Mouse (Mus musculus): ENCODE measurements at regions not wholly inside any gene's neighbourhood (a gene's known extent, or its start where the extent isn't known, plus 50 kb on each side); places are given as distances from the start of the nearest gene placed in this dataset.

DNA sequence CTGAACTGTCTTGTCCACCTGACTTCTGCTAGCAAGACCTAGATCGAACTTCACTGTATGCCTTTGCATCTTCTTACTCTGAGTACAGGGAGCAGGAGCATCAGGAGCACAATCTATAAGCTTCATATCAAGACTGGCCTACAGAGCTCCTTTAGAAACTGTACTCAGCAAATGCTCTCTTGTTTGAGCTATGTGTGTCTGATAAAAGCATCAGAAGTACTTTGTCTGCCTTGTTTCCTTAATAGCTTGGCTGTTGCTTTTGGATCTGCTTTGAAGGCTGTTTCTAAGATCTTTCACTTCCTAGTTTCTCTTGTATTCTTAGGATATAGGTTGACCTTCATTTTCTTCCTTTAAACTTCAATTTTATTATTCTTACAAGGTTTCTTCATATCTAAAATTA lies 175.3 kb upstream of the Cypt12 start:
- DNase-seq (ENCODE audit: low read depth): no peak

DNA sequence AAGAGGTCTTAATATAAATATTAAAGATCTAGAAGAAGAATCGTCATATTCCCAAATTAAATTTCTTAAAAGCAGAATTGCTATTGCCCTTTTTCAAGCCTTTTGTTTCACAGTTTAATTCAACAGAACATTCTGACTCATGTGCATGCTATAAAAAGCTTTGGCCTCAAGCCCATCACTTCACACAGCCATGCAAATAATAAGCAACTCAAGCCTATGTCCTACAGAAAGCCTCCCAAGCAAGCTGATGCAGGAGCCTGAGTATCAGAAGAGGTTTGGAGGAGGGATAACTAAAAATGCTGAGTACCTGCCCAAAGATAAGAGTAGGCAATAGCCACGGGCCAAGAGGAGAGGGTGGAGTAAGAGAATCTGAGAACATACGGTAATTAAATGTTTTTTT lies 169.1 kb upstream of the Cypt12 start:
- no peak for DNase-seq (ENCODE audit: low read depth)

DNA sequence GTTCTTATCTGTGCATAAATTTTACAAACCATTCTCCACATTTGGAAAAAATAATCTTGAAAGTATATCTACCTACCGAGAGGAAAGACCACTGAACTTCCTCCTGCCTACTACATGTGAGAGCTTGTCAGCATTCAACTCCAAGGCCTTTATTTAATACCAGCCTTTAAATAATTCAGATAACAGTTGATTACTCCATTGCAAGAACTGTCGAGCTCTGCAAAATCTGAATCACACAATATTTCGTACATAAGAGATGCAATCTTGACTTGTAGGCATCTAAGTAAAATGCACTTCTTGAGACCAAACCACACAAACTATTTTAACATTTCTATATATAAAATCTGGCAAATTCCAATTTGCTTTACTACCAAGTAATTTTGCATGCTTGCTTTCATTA lies 164.1 kb upstream of the Cypt12 start:
- DNase-seq (ENCODE audit: low read depth): no peak

DNA sequence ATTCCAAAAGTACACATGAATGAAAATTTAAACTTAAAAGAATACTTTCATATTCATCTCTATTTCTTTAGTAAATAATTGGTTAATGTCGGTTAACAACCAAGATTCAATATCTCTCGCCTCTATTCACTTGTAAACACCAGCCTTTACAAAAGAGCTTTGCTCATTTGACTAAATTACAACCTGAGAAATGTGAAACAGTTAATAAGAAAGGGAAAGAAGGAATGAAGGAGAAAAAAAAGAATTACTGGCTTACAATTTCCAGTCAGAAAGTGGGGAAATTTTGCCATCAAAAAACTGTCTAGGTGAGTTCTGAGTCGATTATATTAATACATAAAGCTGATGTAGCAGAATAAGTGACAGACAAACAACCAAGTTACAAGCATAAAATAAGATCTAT lies 163.6 kb upstream of the Cypt12 start:
- DNase-seq (ENCODE audit: low read depth): no peak

DNA sequence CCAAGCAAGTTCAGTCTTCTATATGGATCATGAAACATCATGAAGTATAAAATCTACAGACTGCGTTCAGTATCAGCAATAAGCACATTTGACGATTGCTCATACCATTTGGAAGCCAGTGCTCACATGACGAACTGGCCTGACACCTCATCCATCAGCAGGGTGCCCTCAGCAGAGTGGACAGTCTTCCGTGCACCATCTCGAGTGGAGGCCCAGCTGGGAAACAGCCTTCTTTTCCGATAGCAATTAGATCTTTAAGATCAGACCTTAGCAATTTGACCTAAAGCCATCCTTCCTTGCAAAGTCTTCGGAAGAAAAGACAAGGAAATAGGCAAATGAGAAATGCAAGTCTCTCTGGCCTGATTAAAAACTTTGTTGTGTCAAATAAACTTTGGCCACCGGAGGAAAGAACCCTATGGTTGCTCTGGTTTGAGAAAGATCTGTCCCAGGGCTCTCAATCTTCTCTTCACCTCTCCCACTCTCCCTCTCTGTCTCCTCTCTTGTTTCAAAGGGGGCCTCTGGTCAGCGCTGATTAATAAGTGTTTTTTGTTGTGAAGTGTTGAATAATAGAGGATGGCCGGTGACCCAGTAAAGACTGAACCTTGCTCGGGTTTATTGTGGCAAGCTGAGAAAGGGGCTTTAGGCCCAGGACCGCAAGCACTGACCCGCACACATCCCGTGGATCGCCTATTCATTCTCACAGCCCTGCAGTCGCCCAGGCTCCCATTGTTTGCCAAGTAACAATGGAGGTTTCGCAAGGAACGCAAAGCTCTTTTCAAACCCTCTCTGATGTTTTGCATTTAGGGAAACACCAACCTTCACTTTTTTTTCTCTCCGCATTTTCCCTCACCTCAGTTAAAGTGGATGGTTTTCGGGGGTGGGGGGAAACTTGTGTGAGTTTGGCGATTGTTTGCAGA lies 162.8 kb upstream of the Cypt12 start:
- no peak for DNase-seq (ENCODE audit: low read depth)

DNA sequence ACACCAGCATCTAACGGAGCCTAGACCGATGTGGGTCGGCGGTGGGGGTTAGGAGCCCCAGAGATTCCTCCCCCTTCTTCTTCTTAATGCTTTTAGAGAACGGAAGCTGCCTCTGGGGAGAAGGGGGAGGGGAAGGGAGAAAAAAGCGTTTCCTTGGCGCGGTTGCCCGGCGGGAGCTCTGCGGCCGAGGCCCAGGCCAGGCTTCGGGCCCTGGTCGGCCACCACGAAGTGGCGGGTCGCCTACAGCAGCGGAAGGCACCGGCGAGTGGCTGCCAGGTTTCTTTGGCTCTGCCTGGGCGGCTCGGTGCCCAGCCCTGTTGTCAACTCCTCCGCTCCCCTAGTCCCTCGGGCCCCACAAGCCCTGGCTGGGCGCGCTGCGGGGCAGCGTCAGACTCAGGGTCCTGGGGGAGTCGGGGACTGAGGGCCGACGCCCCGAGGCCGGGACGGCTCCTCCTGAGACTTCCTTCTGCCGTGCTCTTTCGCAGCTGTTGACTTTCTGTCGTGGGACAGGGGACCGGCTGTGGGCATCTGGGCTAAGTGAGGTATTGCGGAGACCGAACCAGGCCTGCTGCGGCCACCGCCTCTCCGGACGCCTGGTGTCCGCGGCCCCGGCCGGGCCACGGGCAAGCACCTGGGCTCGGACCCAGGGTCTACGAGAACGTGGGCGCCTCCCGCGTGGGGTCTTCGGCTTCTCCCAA lies 162.0 kb upstream of the Cypt12 start:
- DNase-seq (ENCODE audit: low read depth): no peak

DNA sequence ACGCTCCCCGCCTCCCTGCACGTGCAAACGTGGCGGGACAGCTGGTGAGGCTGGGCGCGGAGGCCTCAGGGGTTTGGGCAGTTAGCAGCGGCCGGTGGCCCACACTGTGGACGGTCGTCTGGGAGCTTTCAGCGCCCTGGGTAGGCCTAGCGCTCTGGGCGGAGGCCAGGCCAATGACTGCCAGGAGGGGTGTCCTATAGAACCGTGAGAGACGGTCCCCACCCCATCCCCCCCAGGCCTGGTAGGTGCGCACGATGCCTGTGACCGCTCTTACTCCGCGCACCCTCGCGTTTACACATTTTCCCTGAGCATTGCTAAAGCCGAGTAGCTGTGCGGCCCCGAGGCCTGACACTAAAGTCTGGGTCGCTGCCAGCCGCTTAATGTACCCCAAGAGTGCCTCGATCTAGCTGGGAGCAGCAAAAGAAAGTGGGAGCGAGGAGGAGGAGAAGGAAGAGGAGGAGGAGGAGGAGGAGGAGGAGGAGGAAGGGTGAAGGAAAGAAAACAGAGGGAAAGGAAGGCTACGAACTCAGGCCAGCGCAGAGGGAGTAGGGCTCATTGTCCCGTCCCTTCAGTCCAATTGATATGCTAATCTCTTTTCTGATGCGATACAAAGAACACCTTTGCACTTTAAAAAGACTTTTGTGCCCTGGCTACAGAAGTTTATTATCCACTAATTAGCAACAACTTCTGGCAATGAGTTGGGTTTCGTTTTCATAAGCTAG lies 161.3 kb upstream of the Cypt12 start:
- DNase-seq (ENCODE audit: low read depth): no peak

DNA sequence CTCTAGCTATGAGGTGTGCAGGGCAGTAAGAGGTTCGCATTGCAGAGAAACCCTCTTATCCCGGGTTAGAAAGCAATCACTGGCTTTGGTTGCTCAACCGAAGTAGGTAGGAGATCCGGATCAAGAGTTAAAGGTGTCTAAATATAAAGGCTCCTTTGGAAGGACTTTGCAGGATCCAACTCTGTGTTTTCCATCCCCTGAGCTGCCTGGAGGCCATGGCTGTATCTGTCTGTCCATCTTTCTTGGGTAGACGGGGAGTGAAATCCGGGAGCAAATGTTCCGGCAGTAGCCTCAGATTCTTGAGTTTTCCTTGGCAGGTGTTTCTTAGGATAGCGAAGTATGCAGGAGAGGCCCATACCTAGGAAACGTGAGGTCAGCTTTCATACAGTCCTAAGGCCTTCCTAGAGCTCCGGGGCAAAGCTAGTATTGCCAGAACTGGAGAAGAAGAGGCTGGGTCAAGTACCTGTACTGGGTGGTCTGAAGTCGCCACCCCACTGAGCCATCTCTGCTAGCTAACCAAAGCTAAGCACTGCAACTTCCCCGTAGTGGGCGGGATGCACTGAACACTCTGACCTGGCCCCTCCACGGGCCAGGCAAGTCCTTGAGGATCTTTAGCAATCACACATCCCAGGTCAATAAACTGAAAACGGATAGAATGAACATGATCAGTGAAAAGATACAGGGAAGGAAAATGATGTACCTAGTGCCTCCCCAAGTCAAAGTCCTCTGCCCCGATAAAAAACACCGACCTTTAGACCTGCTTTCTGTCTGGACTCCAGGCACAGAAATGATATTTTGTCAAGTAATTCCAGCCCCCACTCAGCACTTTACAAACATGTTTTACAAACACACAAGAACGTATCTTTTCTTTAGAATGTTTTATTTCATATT lies 160.5 kb upstream of the Cypt12 start:
- DNase-seq (ENCODE audit: low read depth): no peak

DNA sequence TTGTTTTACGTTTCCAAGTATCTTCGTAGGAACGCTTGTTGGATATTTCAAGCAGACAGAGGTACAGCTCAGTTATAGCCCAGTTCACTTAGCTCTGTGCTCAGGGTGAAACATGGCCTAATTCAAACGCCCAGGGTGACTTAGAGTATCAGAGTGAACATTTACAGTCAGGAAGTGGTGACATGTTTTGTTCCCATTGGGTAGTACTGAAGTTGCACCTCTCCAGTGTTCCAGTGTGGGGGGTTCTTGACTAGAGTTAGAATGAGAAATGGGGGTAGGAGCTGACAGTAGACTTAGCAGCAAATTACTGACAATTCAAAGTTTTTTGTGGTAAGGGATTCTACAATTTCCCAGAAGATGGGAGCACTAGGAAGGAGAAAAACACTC lies 159.9 kb upstream of the Cypt12 start:
- DNase-seq (ENCODE audit: low read depth): no peak

DNA sequence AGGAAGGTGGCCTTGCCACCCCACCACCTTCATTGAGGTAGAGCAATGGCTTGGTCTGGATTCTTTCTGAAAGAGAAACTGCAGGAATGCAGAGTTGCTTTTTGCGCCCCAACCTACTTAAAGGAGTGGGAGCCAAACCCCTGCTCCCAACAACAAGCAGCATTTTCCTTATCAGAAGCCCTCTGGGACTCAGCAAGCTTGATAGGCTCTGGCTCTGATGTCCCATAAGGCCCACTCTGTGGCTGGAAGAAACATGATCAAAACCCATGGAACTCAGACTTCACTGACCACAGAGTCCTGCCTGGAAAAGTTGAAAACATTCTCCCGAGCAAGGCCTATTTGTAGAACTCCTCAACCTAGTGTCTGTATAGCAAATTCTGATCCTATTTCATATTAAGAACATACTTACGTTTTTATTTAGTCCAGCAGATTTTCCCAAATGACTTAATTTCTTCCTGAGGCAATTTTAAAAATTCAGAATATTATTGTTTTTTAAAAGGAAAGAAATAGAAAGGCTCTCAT lies 159.4 kb upstream of the Cypt12 start:
- DNase-seq (ENCODE audit: low read depth): no peak

DNA sequence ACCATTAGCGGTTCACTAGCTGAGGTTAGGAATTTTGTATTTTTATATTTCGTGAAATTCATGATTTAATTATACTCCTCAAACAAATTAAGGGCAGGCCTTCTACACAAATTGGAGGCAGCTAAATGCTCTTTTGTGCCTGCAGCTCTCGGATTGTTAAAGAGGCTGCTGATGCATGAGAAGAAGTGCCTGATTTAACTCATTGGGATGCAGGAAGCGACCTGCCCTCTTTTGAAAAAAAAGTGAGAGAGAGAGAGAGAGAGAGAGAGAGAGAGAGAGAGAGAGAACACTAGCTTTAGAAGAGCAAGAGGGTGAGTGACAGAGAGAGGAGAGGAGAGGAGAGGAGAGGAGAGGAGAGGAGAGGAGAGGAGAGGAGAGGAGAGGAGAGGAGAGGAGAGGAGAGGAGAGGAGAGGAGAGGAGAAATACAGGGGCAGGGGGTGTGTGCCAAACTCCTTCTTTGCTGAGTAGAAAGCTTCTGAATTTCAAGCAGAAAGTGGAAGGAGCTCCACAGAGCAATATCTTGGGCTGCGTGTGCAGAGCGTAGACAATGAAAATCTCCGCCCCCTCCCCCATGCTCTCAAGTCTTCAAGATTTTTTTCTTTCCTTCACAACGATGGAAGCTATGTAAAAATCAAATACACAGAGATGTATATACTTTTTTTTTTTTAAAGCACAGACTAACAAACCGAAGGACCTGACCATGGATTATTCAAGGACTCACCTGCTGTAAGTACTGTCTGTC lies 158.6 kb upstream of the Cypt12 start:
- DNase-seq (ENCODE audit: low read depth): no peak

DNA sequence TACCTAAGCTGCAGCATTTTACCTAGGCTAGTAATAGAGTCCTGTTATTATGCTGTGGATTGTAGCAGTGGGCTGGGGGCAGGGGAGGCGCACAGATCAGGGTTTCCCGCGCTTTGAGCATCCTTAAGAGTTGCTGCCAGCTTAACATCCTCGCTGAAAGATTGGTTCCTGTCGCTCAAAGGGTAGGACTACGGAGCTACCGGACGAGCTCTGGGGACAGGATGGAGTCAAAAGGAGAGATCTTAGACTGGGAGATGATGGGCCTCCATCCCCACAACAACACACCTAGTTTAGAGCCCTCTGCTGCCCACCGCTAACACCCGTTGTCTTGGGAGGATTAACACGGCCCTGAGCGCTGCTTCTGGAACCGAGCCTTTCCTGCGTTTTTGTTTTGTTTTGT lies 157.9 kb upstream of the Cypt12 start:
- DNase-seq (ENCODE audit: low read depth): no peak

DNA sequence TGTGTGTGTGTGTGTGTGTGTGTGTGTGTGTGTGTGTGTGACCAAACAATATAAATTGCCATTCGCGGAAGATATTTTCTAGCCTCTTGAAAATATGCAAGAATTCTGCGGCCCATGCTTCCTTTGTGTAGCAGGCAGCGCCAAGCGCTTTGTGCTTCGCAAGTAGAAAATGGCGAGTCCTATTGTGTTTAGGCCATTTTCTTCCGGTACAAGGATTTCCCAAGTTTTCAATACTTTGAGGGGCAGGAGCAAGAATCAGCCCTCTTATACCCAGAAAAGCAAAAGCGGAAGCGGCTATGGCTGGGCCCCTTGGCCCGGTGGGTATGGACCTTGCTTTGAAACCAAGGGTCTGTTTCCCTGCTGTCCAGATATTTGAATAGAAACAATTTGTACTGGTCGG lies 157.4 kb upstream of the Cypt12 start:
- no peak for DNase-seq (ENCODE audit: low read depth)

DNA sequence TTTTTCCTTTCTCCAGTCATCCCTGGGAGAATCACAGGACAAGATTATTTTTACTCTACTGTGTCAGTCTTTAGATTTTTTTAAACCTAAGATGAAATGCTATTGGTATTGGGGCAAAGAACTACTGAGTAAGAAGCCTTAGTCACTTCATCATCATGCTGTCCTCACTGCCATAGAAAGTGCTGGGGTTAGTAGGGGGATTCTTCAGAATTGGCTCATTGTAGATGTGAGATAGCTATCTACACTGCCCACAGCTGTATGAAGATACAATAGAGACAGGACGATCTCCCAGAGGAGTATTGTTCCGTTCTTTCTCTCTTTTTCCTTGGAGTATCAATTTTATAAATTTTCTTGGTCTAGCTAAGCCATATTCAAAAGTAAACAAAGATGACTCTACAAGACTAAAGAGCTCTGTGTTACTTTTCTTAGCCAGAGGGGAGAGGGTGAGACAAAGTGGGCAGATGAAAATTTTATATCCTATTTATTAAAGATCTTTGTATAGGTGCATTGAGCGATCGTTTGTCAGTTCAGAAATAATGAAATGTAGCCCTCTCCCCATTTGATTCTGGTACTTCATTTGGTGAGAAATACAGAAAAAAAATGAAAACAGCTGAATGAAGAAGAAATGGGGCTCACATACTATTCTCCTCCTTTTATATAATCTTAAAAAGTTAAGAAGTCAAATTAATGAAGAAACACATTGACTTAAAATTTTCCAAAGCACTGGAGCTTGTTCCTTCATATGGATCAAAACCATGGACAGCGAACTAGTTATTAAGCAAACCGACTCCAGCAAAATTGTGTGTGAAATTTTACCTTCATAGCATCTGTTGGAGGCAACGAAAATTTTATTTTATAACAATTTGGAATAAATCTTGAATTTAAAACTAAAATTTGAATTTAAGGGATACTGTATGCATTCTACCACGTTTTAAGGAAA lies 156.6 kb upstream of the Cypt12 start:
- no peak for DNase-seq (ENCODE audit: low read depth)

DNA sequence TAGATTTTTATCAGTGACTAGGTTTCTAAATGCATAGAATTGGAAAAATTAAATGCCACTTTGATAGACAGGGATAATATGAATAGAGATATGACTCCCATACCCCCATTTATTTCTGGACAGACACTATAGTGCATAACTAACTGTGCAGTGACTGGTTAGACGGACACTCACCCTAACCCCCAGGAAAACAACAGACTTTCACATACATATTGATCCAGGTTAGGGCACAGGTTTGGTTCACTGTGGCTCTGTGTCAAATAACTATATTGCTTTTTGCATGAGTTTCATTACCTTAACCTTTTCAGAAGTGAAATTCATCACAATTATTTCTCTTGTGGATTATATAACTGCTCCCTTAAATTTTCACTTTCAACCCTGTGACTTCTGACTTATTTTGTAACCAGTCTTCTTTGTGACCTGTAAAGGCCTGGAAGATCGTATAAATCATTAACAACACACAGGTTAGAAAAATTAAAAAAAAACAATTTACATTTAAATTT lies 155.6 kb upstream of the Cypt12 start:
- DNase-seq (ENCODE audit: low read depth): no peak

DNA sequence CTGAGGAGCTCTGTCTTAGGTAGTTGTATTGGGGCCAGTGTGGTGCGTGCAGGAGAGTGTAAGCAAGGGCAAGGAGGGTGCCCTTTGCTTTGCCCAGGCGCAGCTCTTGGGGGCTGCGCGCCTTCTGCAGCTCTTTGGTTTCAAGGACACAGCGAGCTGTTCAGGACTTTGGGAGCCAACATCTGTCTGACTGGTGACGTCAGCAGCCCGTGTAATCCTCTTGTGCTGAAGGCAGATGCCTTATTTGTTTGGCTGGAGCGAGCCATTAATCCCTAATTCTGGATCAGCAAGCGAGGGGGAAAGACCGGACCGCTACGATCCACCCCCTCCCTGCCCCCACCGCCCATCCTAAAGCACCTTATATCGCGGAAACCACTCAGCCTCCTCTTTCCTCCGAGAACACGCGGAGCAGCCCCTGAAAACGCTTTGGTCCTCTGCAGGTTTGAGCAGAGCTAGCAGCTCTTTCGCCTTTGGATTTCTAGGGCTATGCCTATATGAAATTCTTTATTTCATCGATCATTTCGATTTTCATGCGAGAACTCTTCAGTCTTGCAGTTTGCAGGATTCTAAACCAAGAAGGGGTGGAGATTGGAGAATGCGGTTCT lies 154.5 kb upstream of the Cypt12 start:
- no peak for DNase-seq (ENCODE audit: low read depth)

DNA sequence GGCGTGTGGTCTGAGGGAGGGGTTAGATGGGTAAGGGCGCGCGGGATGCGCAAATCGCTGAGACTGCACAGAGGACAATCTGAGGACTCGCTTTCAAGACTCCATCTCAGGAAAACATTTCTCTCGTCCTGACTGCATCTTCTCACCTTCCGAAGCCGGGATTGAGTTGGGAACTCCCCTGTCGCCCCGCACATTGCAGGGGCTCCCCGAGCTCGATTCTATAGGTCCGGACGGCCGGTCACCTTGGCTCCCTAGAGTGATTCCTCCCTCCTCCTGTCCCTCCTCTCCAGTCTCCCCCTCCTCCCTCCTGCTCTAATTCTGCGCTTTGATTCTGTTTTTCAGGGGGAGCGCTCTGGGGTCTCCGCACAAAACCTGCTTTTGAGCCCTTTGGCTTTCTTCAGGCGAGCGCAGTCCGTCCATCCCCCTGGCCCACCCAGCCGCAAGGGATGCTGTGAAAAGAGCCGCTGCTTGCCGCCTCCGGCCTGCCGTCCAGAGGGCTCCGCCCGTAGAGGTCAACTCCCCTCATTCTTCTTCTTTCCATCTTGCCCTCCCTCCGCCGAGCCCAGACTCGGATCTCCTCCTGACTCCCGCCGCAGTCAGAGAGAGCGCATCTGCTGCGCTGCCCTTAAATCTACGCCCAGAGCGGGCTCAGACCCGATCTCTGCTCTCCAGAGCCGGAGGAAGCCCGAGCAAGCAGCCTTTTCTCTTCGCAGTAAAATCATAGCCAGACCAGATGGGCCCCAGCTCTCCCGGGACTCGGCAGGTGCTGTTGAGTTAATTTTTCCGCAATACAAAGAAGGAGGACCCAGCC lies 153.8 kb upstream of the Cypt12 start:
- no peak for DNase-seq (ENCODE audit: low read depth)
